Mouse (Mus musculus) stomach, postnatal 0 days (tissue): ENCODE data around the gene Myl9.

Experiments
- CTCF ChIP-seq: IDR thresholded peaks from 2 replicates; pipeline ENCODE4 v1.5.1; 2016; ENCODE audit warnings: antibody characterized with exemption, low read depth, mild to moderate bottlenecking, moderate library complexity
- EP300 ChIP-seq: optimal IDR thresholded peaks from 2 replicates; pipeline ENCODE3; 2016; ENCODE audit warnings: antibody characterized with exemption

DNA sequence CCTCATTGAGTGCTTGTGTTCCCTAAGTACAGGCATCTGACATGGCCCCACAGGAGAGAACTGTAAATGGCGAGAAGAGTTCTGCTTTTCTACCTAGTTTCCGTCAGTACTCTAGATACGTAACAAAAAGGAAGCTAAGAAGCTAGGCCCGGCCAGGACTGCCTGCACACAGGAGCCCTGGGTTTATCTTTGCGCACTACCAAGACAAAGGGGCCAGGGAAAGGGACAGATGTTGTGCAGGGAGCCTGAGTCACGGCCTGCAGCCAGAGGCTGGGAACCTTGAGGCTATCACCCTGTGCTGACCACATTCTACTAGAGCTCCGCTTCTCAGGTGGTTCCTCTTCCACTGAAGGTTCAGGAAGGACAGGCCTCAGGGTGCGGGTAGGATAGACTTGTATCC lies 25.5 kb upstream of the Myl9 start:
- TF ChIP-seq EP300 = no peak
- TF ChIP-seq CTCF = no peak
